Mouse (Mus musculus) embryonic facial prominence, embryonic 14.5 days (tissue): Measurements from ENCODE around the gene Tmem167. TPM values are rescaled to one million over a fixed set of nuclear protein-coding genes. Genes with fewer than 3 reads are reported as not detected.
"Not testable (repeated sequence)": the region's sequence is repeated elsewhere in the genome, so short reads cannot be mapped to it uniquely, and the experiment has no call there.

Source experiments
- ATAC-seq: fragments of 200-750 bp; cut with Nextera tagmentation; 2 replicates; pipeline ENCODE4 v1.8.0; 2017; ENCODE audit warnings: low read depth, moderate number of reproducible peaks, moderate TSS enrichment
- DNase-seq: peaks from one replicate; pipeline ENCODE4 v3.0.0-alpha.2; 2015; ENCODE audit warnings: low spot score
- H3K27ac ChIP-seq: fragments of 300-500 bp; sonication (generic); replicated peaks from 2 replicates; pipeline ENCODE4 v1.5.1; 2014; ENCODE audit warnings: low read depth, mild to moderate bottlenecking, low read length, moderate library complexity
- H3K27me3 ChIP-seq: fragments of 300-500 bp; sonication (generic); replicated peaks from 2 replicates; pipeline ENCODE4 v1.6.1; 2014; ENCODE audit warnings: low read length; ENCODE audit not compliant: control insufficient read depth, insufficient read depth
- H3K36me3 ChIP-seq: fragments of 300-500 bp; sonication (generic); 2 replicates; pipeline ENCODE4 v1.6.1; 2014; ENCODE audit warnings: low read length, mixed read lengths; ENCODE audit not compliant: control insufficient read depth, insufficient read depth
- H3K4me1 ChIP-seq: fragments of 300-500 bp; sonication (generic); 2 replicates; pipeline ENCODE4 v1.6.1; 2014; ENCODE audit warnings: antibody characterized with exemption, low read length; ENCODE audit not compliant: control insufficient read depth, insufficient read depth
- H3K4me2 ChIP-seq: fragments of 300-500 bp; sonication (generic); 2 replicates; pipeline ENCODE4 v1.6.1; 2014; ENCODE audit warnings: low read depth, mild to moderate bottlenecking, low read length, moderate library complexity, mixed read lengths
- H3K4me3 ChIP-seq: fragments of 300-500 bp; sonication (generic); 2 replicates; pipeline ENCODE4 v1.5.1; 2014; ENCODE audit warnings: low read depth, mild to moderate bottlenecking, low read length
- H3K9ac ChIP-seq: fragments of 300-500 bp; sonication (generic); 2 replicates; pipeline ENCODE4 v1.6.1; 2014; ENCODE audit warnings: low read depth, mild to moderate bottlenecking, low read length, moderate library complexity, mixed read lengths
- H3K9me3 ChIP-seq: fragments of 300-500 bp; sonication (generic); 2 replicates; pipeline ENCODE4 v1.6.1; 2016; ENCODE audit warnings: low read length; ENCODE audit not compliant: control insufficient read depth
- WGBS: fragments of 180-500 bp; shearing (Covaris S2); extraction: QIAGEN DNeasy Blood & Tissue Kit; methylation state at CpG from one replicate; pipeline ENCODE4 v1.1.7; 2014; 5-methylcytosine and 5-hydroxymethylcytosine counted together
- polyA plus RNA-seq: library from polyadenylated mRNA; unstranded; fragments of >200 nt; fragmentation: Nextera tagmentation; extraction: Ambion mirVana; gene quantifications from 2 replicates; pipeline ENCODE4 v1.2.1, GENCODE M21; 2014

The Tmem167 gene
- polyA plus RNA-seq, result 88.8 and 90.8 TPM in 2 replicates

DNA sequence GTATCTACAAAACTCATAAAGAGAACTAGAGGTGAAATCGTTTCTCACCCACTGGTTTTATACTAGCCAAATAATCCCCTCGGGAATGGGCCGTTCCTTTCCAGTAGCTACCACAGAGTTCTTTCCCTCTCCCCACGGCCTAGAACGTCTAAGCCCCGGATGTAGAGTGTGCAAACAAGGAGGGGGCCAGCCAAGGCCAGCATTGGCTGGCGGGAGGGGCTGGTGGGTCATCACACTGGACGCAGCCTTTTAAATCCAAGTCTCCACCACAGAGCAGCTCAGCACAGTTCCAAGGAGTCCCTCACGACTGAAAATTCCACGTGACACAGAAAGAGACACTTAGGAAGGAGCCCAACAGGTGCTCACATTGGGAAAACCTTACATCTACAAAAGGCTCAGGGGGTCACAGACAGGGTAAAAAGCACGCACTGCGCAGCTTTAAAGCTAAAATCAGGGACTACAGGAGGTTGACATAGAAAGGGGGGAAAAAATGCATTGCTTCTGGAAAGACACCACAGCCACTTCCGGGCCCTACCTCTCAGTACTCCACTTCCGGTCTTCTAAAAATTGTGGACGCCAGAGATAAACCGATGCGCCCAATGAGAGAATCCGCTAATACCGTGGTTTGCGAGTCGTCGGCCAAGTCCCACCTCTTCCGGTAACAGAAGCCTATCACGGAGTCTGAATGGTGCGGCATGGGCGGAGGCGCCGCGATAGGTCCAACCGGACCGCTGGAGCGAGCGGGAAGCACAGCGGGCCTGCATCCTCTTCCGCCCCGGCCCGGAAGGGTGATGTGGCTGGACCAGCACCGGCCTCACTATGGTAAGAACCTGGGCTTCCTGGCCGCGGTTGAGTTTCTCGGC is at the start of gene Tmem167, which contains the start of gene Xrcc4:
Tmem167 (plus strand) TSS at position 162 of the 863 bp plus-strand sequence.
Xrcc4 (minus strand) TSS at position 647 of the 863 bp plus-strand sequence.
- peak within 1 kb of the TSS; percentile 97 for H3K4me3 ChIP-seq
- peak within 1 kb of the TSS; percentile 90 for H3K27ac ChIP-seq
- H3K4me1 ChIP-seq, result 0 out of 2 replicates have a peak, but pooled peaks cover 5% of the 10 kb centered on the region
- H3K9ac ChIP-seq, result peak within 1 kb of the TSS; percentile 94
- no peaks in the 10 kb centered on the region for H3K9me3 ChIP-seq
- H3K27me3 ChIP-seq, result no peaks in the 10 kb centered on the region
- DNase-seq (peak; percentile 99), ATAC-seq (peak; percentile 100)
- H3K4me2 ChIP-seq, result peak within 1 kb of the TSS; percentile 78
- WGBS, result 2% methylated on average over 32 of the region's 41 CpGs
- H3K36me3 ChIP-seq, result peaks cover 5% of the 10 kb centered on the region; the same call in 1 of the 2 replicates

DNA sequence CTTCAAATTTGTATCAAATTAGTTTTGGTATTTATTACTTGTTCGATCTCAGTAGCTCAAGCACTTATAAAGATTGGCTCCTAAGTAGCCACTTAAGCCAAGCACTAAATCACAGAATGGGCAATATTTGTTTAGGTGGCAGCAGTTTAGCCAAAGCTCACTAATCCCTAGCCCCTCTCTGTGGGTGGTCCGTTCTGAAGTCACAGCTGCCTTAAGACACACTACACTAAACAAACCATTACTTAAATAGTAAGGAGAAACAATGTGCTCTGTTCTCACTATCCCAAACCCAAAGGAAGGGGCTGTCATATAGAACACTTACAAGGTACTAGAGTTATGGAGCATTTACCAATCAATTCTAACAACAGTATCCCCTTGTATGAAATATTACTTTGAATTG is 49.3 kb upstream of the Tmem167 start:
- H3K36me3 ChIP-seq, result no peaks in the 10 kb centered on the region
- DNase-seq (peak; percentile 11), ATAC-seq (no peak)
- H3K4me1 ChIP-seq, result no peaks in the 10 kb centered on the region
- no peak overlapping the region for H3K27ac ChIP-seq
- no peaks in the 10 kb centered on the region for H3K9me3 ChIP-seq
- no peak overlapping the region for H3K4me3 ChIP-seq
- H3K27me3 ChIP-seq, result no peaks in the 10 kb centered on the region
- no peak overlapping the region for H3K9ac ChIP-seq
- H3K4me2 ChIP-seq, result no peak overlapping the region
- 22% methylated on average over 2 of the region's 2 CpGs for WGBS

DNA sequence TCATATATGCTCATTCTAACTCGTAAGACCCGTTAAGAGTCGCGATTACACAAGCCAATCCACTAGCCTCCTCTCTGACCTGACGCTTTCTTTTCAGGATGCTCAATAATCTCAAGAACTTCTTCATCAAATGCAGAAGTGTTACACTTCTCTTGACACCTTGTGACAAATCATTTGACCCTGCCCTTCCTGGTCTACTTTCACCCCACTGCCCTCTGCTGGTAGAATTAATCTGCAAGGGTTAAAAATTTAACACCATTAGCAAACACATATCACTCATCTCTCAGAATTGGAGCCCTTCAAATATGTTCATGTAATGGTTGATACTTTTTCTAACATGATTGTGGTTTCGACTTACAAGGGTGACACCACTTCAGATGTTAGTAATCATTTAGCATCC is 37.2 kb upstream of the Tmem167 start:
- ATAC-seq (no peak), DNase-seq (no peak)
- Histone ChIP-seq H3K9me3 (no peaks in the 10 kb centered on the region), H3K27ac (no peak overlapping the region), H3K4me1 (no peaks in the 10 kb centered on the region), H3K27me3 (no peaks in the 10 kb centered on the region), H3K9ac (no peak overlapping the region), H3K4me3 (no peak overlapping the region), H3K4me2 (no peak overlapping the region), H3K36me3 (no peaks in the 10 kb centered on the region)
- WGBS, result 76% methylated on average over 6 of the region's 6 CpGs

DNA sequence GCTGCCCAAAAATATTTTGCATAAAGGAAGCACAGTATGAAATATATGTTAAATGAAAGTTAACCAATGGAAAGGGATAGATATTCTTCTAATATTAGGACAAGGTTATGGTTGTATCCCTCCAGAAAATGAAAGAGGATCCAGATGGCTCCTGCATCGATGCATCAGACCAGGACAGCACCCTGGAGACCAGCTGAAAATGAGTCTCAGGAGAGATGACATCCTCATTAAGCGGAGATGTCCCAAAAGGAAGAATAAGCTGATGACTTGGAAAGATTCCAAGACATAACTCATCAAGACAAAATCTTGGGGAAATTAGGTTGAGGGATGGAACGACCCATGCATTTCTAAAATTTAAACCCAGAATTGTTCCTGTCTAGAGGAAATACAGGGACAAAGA is 36.5 kb upstream of the Tmem167 start:
- DNase-seq, result peak; percentile 10
- 64% methylated on average over 3 of the region's 3 CpGs for WGBS
- Histone ChIP-seq H3K27ac (no peak overlapping the region), H3K9ac (no peak overlapping the region), H3K4me2 (no peak overlapping the region), H3K36me3 (no peaks in the 10 kb centered on the region), H3K4me1 (no peaks in the 10 kb centered on the region), H3K4me3 (no peak overlapping the region), H3K9me3 (no peaks in the 10 kb centered on the region), H3K27me3 (no peaks in the 10 kb centered on the region)
- peak; percentile 68; the same call in 1 of the 2 replicates for ATAC-seq

DNA sequence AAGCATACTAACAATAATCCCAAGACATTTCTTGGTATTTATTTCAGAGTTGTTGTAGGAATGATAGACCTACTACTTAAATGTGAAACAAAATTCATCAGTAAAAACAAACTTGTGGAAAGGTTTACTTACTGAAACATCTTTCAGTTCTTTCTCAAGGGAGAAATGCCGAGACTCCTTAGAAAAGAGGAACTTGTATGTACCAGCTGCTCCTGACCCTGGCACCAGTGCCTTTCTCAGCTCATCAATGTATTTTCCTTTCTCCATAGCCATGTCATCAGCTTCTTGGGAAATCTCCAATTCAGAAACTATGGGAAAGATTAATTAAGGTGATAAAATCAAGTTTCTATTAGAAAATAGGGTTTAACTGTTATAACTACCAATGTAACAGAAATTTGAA is 27.0 kb upstream of the Tmem167 start:
- DNase-seq, result no peak
- H3K4me2 ChIP-seq, result no peak overlapping the region
- H3K9ac ChIP-seq, result no peak overlapping the region
- no peak overlapping the region for H3K27ac ChIP-seq
- H3K36me3 ChIP-seq, result no peaks in the 10 kb centered on the region
- no peak for ATAC-seq
- no peaks in the 10 kb centered on the region for H3K9me3 ChIP-seq
- H3K4me1 ChIP-seq, result no peaks in the 10 kb centered on the region
- WGBS, result 76% methylated on average over 1 of the region's 1 CpGs
- H3K27me3 ChIP-seq, result no peaks in the 10 kb centered on the region
- no peak overlapping the region for H3K4me3 ChIP-seq

DNA sequence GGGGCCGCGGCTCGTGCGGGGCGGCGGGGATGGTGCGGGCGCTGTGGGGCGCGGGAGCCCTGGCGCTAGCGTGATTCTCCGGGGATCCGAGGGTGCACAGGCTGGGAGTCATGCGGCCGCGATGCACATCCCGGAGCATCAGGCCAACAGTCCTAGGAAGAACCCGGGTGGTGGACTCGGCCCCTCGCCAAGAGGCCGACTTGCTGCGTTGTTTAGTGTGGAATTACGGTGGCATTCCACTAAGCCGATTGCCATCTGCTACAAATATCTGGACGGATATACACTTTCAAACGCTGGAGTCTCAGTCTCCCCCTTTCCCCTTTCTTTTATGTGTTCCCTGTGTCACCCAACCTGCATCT is 881 bp downstream of the Tmem167 start:
- Histone ChIP-seq H3K36me3 (peaks cover 5% of the 10 kb centered on the region; the same call in 1 of the 2 replicates), H3K9me3 (no peaks in the 10 kb centered on the region), H3K4me2 (peak overlapping the region; percentile 78), H3K4me3 (peak overlapping the region; percentile 97), H3K27me3 (no peaks in the 10 kb centered on the region), H3K27ac (peak overlapping the region; percentile 90), H3K9ac (peak overlapping the region; percentile 94), H3K4me1 (0 out of 2 replicates have a peak, but pooled peaks cover 5% of the 10 kb centered on the region)
- peak; percentile 69 for DNase-seq
- ATAC-seq, result peak; percentile 68
- 1% methylated on average over 12 of the region's 27 CpGs for WGBS

DNA sequence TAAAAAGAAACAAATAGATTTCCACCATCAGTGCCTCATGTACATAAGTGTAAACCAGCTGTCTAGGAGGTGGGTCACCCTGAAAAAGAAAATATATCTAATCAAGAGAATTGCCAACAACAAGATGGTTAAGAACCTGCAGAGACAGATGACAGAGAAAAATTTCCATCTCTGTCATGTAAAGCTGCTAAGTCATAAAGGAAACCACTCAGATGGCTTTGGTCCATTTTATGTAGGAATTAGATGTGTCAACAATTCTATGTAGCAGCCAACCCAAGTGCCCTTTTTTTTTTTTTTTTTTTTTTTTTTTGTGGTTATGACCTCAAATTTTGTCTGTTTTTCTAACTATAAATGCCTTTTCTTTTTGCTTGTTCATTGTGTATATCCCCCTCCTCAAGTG is 12.6 kb downstream of the Tmem167 start:
- Histone ChIP-seq H3K9ac (no peak overlapping the region), H3K4me2 (no peak overlapping the region), H3K4me3 (no peak overlapping the region), H3K36me3 (peaks cover 70% of the 10 kb centered on the region), H3K9me3 (no peaks in the 10 kb centered on the region), H3K27me3 (no peaks in the 10 kb centered on the region), H3K27ac (no peak overlapping the region), H3K4me1 (no peaks in the 10 kb centered on the region)
- DNase-seq, result no peak
- no peak for ATAC-seq

DNA sequence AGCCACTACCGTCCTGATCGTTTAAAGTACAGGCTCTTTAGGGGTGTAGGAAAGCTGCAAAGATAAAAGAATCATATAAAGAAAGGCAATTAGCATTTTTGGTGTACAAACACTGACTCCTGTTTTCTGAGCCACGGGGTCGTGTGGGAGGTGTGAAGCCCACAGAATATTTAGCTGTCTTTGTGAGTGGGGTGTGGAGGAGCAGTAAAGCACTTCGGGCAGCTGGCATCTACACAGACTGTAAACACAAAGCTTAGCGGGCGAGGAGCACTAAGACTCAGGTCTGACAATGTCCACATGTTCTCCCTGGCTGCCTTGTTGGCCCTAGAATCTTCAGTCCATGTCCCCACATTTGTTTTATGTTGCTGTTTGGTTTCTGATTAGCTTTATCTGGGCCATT is 17.2 kb downstream of the Tmem167 start:
- Histone ChIP-seq H3K36me3 (peaks cover 49% of the 10 kb centered on the region), H3K27ac (no peak overlapping the region), H3K4me1 (no peaks in the 10 kb centered on the region), H3K9ac (no peak overlapping the region), H3K4me3 (no peak overlapping the region), H3K9me3 (no peaks in the 10 kb centered on the region), H3K4me2 (no peak overlapping the region), H3K27me3 (no peaks in the 10 kb centered on the region)
- no peak for ATAC-seq
- WGBS, result 95% methylated on average over 7 of the region's 7 CpGs
- DNase-seq, result no peak

DNA sequence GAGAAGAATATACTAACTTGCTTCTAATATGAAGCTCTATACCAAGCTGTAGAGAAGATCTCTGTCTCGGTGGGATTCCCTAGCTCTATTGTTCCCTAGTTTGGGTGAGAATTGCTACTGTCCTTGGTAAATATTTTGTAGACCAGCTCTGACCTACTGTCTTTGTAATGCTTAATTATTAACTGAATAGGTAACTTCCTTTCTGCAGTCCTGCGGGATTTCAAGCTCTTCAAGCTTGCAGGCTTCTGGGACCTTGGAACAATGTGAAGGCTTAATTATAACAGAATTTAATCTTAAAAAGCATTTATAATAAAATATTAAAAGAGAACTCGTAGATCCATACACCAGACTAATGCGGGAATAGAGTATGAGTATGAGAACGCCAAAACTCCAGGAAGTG is 19.8 kb downstream of the Tmem167 start:
- not testable (repeated sequence) for H3K9ac ChIP-seq, H3K4me1 ChIP-seq, H3K27me3 ChIP-seq, DNase-seq, H3K27ac ChIP-seq, H3K4me2 ChIP-seq, H3K9me3 ChIP-seq, H3K4me3 ChIP-seq, ATAC-seq
- peaks cover 27% of the 10 kb centered on the region for H3K36me3 ChIP-seq
- 91% methylated on average over 5 of the region's 5 CpGs for WGBS
